ENCODE assay signal across 1 mouse cellular context in the genomic region with DNA sequence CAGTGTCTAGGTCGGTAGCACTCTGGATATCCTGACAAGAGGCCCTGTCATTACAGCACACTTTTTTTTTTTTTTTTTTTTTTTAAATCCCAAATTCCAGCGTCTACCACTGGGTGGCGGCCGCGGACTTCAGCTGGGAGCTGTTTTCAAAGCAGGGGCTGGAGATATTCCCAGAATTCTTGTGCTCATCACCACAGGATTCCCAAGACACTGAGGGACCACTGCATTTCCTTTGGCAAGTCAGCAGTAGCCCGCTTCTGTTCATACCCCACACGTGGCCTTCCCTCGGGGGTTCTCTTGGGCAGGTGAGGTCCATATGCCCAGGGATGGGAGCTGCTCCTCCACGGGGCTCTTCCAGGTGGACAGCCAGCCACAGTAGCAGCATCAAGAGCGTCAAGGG.
TF ChIP-seq lines count a peak whose summit lies in the region.

No protein-coding gene starts in this region.

TF ChIP-seq in MEL, 35 proteins besides CTCF, POLR2A, EP300 and RAD21:
- TF ChIP-seq BHLHE40 (IDR thresholded peaks at IDR 0.05; ENCODE audit: borderline replicate concordance, low read depth, low read length) (no peak), MEF2A (IDR thresholded peaks at IDR 0.05; ENCODE audit: extremely low read depth, insufficient replicate concordance, low read depth, low read length, poor library complexity, severe bottlenecking) (no peak), GATA1 (IDR thresholded peaks at IDR 0.05; ENCODE audit: low read depth, low read length) (no peak), E2F4 (IDR thresholded peaks at IDR 0.05; ENCODE audit: borderline replicate concordance, low read depth, low read length) (no peak), GABPA (IDR thresholded peaks at IDR 0.05; ENCODE audit: low read depth, low read length) (no peak), ETS1 (IDR thresholded peaks at IDR 0.05; ENCODE audit: low read depth, low read length) (no peak), NRF1 (IDR thresholded peaks at IDR 0.05; ENCODE audit: insufficient read depth, low read depth, low read length, poor library complexity, severe bottlenecking) (no peak), HCFC1 (IDR thresholded peaks at IDR 0.05; ENCODE audit: low read depth, low read length) (no peak), ZNF384 (IDR thresholded peaks at IDR 0.05; ENCODE audit: low read depth, low read length) (peak; percentile 97), SMC3 (IDR thresholded peaks at IDR 0.05; ENCODE audit: low read depth, low read length) (peak; percentile 67), NELFE (IDR thresholded peaks at IDR 0.05; ENCODE audit: low read depth, low read length) (no peak), CHD1 (IDR thresholded peaks at IDR 0.05; ENCODE audit: low read depth, low read length) (no peak), MAZ (IDR thresholded peaks at IDR 0.05; ENCODE audit: low read depth, low read length) (no peak), ZC3H11A (IDR thresholded peaks at IDR 0.05; ENCODE audit: low read depth, low read length) (peak; percentile 47)
